Mouse (Mus musculus): ENCODE data around the gene Reln. TPM values are rescaled to one million over a fixed set of nuclear protein-coding genes. Genes with fewer than 3 reads are reported as not detected.

The Reln gene
- total RNA-seq, 2 experiments from 2014 or later, result 1.6 to 2.0 TPM

- no peak for DNase-seq
- intact Hi-C loops (cut with DNase I), result no loop called here
These were observed 210.1 kb downstream of the Reln start for GRCm38 (mm10) chr5:22134402-22134801.

- intact Hi-C loops (cut with DNase I), result no loop called here
- DNase-seq, result no peak
These were observed 212.6 kb downstream of the Reln start for GRCm38 (mm10) chr5:22131730-22132522.

- intact Hi-C loops (cut with DNase I), result no loop called here
- DNase-seq, result no peak
These were observed 216.9 kb downstream of the Reln start for GRCm38 (mm10) chr5:22127583-22127982.

- intact Hi-C loops (cut with DNase I), result no loop called here
- no peak for DNase-seq
These were observed 225.2 kb downstream of the Reln start for GRCm38 (mm10) chr5:22119296-22119695.

GRCm38 (mm10) chr5:22118456-22118855 lies 226.0 kb downstream of the Reln start:
- no peak for DNase-seq
- intact Hi-C loops (cut with DNase I), result no loop called here

GRCm38 (mm10) chr5:22116922-22117321 lies 227.6 kb downstream of the Reln start:
- intact Hi-C loops (cut with DNase I), result no loop called here
- no peak for DNase-seq

GRCm38 (mm10) chr5:22106811-22107485 lies 237.6 kb downstream of the Reln start:
- no peak for DNase-seq
- intact Hi-C loops (cut with DNase I), result no loop called here

GRCm38 (mm10) chr5:22094984-22095383 lies 249.5 kb downstream of the Reln start:
- DNase-seq, result no peak
- intact Hi-C loops (cut with DNase I), result no loop called here

GRCm38 (mm10) chr5:22094043-22094442 lies 250.5 kb downstream of the Reln start:
- no peak for DNase-seq
- intact Hi-C loops (cut with DNase I), result no loop called here

GRCm38 (mm10) chr5:22093157-22093865 lies 251.2 kb downstream of the Reln start:
- intact Hi-C loops (cut with DNase I), result no loop called here
- DNase-seq, result no peak

- no peak for DNase-seq
- intact Hi-C loops (cut with DNase I), result no loop called here
These were observed 264.0 kb downstream of the Reln start for GRCm38 (mm10) chr5:22080468-22080986.

GRCm38 (mm10) chr5:22074971-22075370 lies 269.5 kb downstream of the Reln start:
- DNase-seq, result no peak
- intact Hi-C loops (cut with DNase I), result no loop called here

- DNase-seq, result no peak
- intact Hi-C loops (cut with DNase I), result no loop called here
These were observed 271.9 kb downstream of the Reln start for GRCm38 (mm10) chr5:22072591-22072990.

GRCm38 (mm10) chr5:22059251-22059650 lies 285.3 kb downstream of the Reln start:
- intact Hi-C loops (cut with DNase I), result no loop called here
- DNase-seq, result no peak

- intact Hi-C loops (cut with DNase I), result no loop called here
- no peak for DNase-seq
These were observed 302.7 kb downstream of the Reln start for GRCm38 (mm10) chr5:22041825-22042224.

GRCm38 (mm10) chr5:22039375-22040149 lies 304.9 kb downstream of the Reln start:
- intact Hi-C loops (cut with DNase I), result no loop called here
- no peak for DNase-seq

GRCm38 (mm10) chr5:22035201-22035600 lies 309.3 kb downstream of the Reln start:
- DNase-seq, result no peak
- intact Hi-C loops (cut with DNase I), result no loop called here

GRCm38 (mm10) chr5:22033039-22033438 lies 311.5 kb downstream of the Reln start:
- intact Hi-C loops (cut with DNase I), result no loop called here
- no peak for DNase-seq

GRCm38 (mm10) chr5:22031653-22032052 lies 312.8 kb downstream of the Reln start:
- no peak for DNase-seq
- intact Hi-C loops (cut with DNase I), result no loop called here

GRCm38 (mm10) chr5:22028379-22028778 lies 316.1 kb downstream of the Reln start:
- DNase-seq, result no peak
- intact Hi-C loops (cut with DNase I), result no loop called here
